8 mouse cellular contexts compared by ENCODE assay signal in the genomic region with DNA sequence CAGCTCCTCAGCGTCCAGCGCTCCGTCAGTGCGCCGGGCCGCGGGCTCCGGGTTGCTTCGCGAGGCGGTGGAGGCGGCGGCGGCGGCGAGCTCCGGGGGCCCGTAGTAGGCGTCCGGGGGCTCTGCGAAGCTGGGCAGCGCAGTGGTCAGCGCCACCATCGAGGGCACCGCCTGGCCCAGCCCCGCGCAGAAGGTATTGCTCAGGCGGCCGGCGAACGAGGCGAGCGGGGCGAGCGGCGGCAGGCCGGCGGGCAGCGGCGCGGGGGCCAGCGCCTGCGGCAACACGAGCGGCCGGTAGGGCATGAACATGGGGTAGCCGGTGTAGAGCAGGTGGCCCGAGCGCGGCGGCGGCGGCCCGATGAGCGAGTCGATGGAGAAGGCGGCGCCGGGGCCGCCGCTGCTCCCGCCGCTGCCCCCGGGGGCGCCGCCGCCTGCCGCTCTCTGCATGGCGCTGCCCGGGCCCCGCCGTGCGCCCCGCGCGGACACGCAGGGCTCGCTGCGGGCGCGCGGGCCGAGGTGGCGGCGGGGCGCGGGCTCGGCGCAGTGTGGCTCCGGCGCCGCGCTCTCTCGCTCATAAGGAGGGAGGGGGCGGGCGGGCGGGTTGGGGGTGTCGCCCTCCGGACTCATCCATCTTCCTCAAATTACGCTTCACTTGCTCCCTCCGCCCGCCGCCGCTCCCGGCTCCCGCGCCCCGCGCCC. TPM values are rescaled to one million over a fixed set of nuclear protein-coding genes. Genes with fewer than 3 reads are reported as not detected.
A peak's percentile ranks its signal among the peaks of the same experiment; 100 is the strongest.
DNase-seq lines count a peak whose midpoint lies in the region; ATAC-seq and TF ChIP-seq lines count a peak whose summit lies in the region.

No protein-coding gene starts in this region.

- ATAC-seq in forebrain, embryonic 12.5 days (ENCODE audit: low FRiP score) = peak; percentile 36; the same call in 1 of the 2 replicates
- ATAC-seq in limb, embryonic 12.5 days (ENCODE audit: insufficient number of reproducible peaks, insufficient read depth, low FRiP score, low TSS enrichment, low read depth) = no peak
- peak; percentile 48 for ATAC-seq in neural tube, embryonic 15.5 days (ENCODE audit: low FRiP score)
- no peak for ATAC-seq in megakaryocyte-erythroid progenitor cell, adult 5-6 weeks (replicated peaks; ENCODE audit: low FRiP score, low TSS enrichment, poor library complexity, severe bottlenecking)

- H3K27ac ChIP-seq in layer of hippocampus, adult 2 months = no peak overlapping the region
- no peak overlapping the region for H3K27ac ChIP-seq in forebrain, embryonic 12.5 days
- H3K27ac ChIP-seq in limb, embryonic 12.5 days = no peak overlapping the region
- peak overlapping the region; percentile 51 for H3K27ac ChIP-seq in neural tube, embryonic 15.5 days (replicated peaks)

- no peak for DNase-seq in layer of hippocampus, adult 2 months (ENCODE audit: low spot score in 2 of 2)
- DNase-seq in layer of hippocampus, adult 18-20 months (ENCODE audit: low spot score in 2 of 2) = no peak
- DNase-seq in ovary, postnatal 14 days (ENCODE audit: low spot score) = no peak
- DNase-seq in spleen, postnatal 4 days (ENCODE audit: low spot score in 2 of 2) = no peak

- H3K9me3 ChIP-seq in forebrain, embryonic 12.5 days = no peaks in the 10 kb centered on the region
- no peaks in the 10 kb centered on the region for H3K9me3 ChIP-seq in limb, embryonic 12.5 days
- H3K9me3 ChIP-seq in neural tube, embryonic 15.5 days (replicated peaks) = no peaks in the 10 kb centered on the region

- no peak for TF ChIP-seq CTCF in layer of hippocampus, adult 2 months (conservative IDR thresholded peaks at IDR 0.05)

- under 1% methylated on average over 62 of the region's 109 CpGs for WGBS in forebrain, embryonic 12.5 days
- WGBS in limb, embryonic 12.5 days = under 1% methylated on average over 83 of the region's 109 CpGs
- WGBS in neural tube, embryonic 15.5 days = 0% methylated on average over 73 of the region's 109 CpGs

- H3K36me3 ChIP-seq in forebrain, embryonic 12.5 days (replicated peaks) = no peaks in the 10 kb centered on the region
- no peaks in the 10 kb centered on the region for H3K36me3 ChIP-seq in limb, embryonic 12.5 days
- no peaks in the 10 kb centered on the region for H3K36me3 ChIP-seq in neural tube, embryonic 15.5 days

- H3K4me3 ChIP-seq in layer of hippocampus, adult 2 months = peak overlapping the region; percentile 37
- H3K4me3 ChIP-seq in forebrain, embryonic 12.5 days (replicated peaks) = peak overlapping the region; percentile 50
- peak overlapping the region; percentile 43 for H3K4me3 ChIP-seq in limb, embryonic 12.5 days (replicated peaks)
- peak overlapping the region; percentile 53 for H3K4me3 ChIP-seq in neural tube, embryonic 15.5 days (replicated peaks)

- peak overlapping the region; percentile 56 for H3K9ac ChIP-seq in forebrain, embryonic 12.5 days
- H3K9ac ChIP-seq in limb, embryonic 12.5 days (replicated peaks) = no peak overlapping the region; the same call in 1 of the 2 replicates
- H3K9ac ChIP-seq in neural tube, embryonic 15.5 days (replicated peaks) = peak overlapping the region; percentile 64

- H3K4me1 ChIP-seq in forebrain, embryonic 12.5 days = peaks cover 19% of the 10 kb centered on the region
- H3K4me1 ChIP-seq in limb, embryonic 12.5 days (replicated peaks) = peaks cover 19% of the 10 kb centered on the region
- peaks cover 40% of the 10 kb centered on the region for H3K4me1 ChIP-seq in neural tube, embryonic 15.5 days

- H3K27me3 ChIP-seq in forebrain, embryonic 12.5 days = peaks cover 98% of the 10 kb centered on the region
- peaks cover 98% of the 10 kb centered on the region for H3K27me3 ChIP-seq in limb, embryonic 12.5 days
- peaks cover 68% of the 10 kb centered on the region for H3K27me3 ChIP-seq in neural tube, embryonic 15.5 days (replicated peaks)

- peak overlapping the region; percentile 66 for H3K4me2 ChIP-seq in forebrain, embryonic 12.5 days
- peak overlapping the region; percentile 69 for H3K4me2 ChIP-seq in limb, embryonic 12.5 days
- peak overlapping the region; percentile 96 for H3K4me2 ChIP-seq in neural tube, embryonic 15.5 days

RNA-seq across cellular contexts. Expression of gene Gbx1, which starts 0.7 kb away (rescaled TPM):
- under 1 TPM in 1 of 2 experiments, not detected in 1; 0.10 TPM for total RNA-seq in layer of hippocampus, adult 2 months (2021)
- not detected for total RNA-seq in layer of hippocampus, adult 18-20 months (2021)
- polyA plus RNA-seq in forebrain, embryonic 12.5 days (2016; fragmentation: Nextera tagmentation; extraction: Ambion mirVana) = 1.1 and 1.2 TPM in 2 replicates
- 0.05 TPM in 1 of 2 replicates, not detected in the other for polyA plus RNA-seq in limb, embryonic 12.5 days (2016; fragmentation: Nextera tagmentation; extraction: Ambion mirVana)
- 5.9 and 13.7 TPM in 2 replicates for polyA plus RNA-seq in neural tube, embryonic 15.5 days (2015; fragmentation: Nextera tagmentation; extraction: Ambion mirVana)
- not detected in 2 replicates for total RNA-seq in megakaryocyte-erythroid progenitor cell, adult 5-6 weeks (2014; fragmentation: Nextera tagmentation)
- not detected in 2 replicates for total RNA-seq in megakaryocyte-erythroid progenitor cell, adult 5-6 weeks (2017)

RNA-seq across cellular contexts. Expression of gene Asb10, which starts 14.4 kb away (rescaled TPM):
- under 1 TPM in 1 of 2 experiments, not detected in 1; 0.31 TPM for total RNA-seq in layer of hippocampus, adult 2 months (2021)
- under 1 TPM in 1 of 2 experiments, not detected in 1; 0.23 TPM for total RNA-seq in layer of hippocampus, adult 18-20 months (2021)
- 0.10 TPM in 1 of 2 replicates, not detected in the other for polyA plus RNA-seq in forebrain, embryonic 12.5 days (2016; fragmentation: Nextera tagmentation; extraction: Ambion mirVana)
- polyA plus RNA-seq in limb, embryonic 12.5 days (2016; fragmentation: Nextera tagmentation; extraction: Ambion mirVana) = 0.72 and 1.1 TPM in 2 replicates
- polyA plus RNA-seq in neural tube, embryonic 15.5 days (2015; fragmentation: Nextera tagmentation; extraction: Ambion mirVana) = 0.40 and 0.87 TPM in 2 replicates
- total RNA-seq in megakaryocyte-erythroid progenitor cell, adult 5-6 weeks (2014; fragmentation: Nextera tagmentation) = not detected in 2 replicates
- not detected in 2 replicates for total RNA-seq in megakaryocyte-erythroid progenitor cell, adult 5-6 weeks (2017)

RNA-seq across cellular contexts. Expression of gene 4931409K22Rik, which starts 30.3 kb away (rescaled TPM):
- not detected for total RNA-seq in layer of hippocampus, adult 2 months (2021)
- total RNA-seq in layer of hippocampus, adult 18-20 months (2021) = not detected
- 0.24 and 0.37 TPM in 2 replicates for polyA plus RNA-seq in forebrain, embryonic 12.5 days (2016; fragmentation: Nextera tagmentation; extraction: Ambion mirVana)
- polyA plus RNA-seq in limb, embryonic 12.5 days (2016; fragmentation: Nextera tagmentation; extraction: Ambion mirVana) = 0.06 and 0.19 TPM in 2 replicates
- 0.24 and 0.26 TPM in 2 replicates for polyA plus RNA-seq in neural tube, embryonic 15.5 days (2015; fragmentation: Nextera tagmentation; extraction: Ambion mirVana)
- total RNA-seq in megakaryocyte-erythroid progenitor cell, adult 5-6 weeks (2014; fragmentation: Nextera tagmentation) = not detected in 2 replicates
- total RNA-seq in megakaryocyte-erythroid progenitor cell, adult 5-6 weeks (2017) = not detected in 2 replicates

RNA-seq across cellular contexts. Expression of gene Abcf2, which starts 50.9 kb away (rescaled TPM):
- total RNA-seq in layer of hippocampus, adult 2 months (2021) = 10 to 100 TPM; 75.9 to 81.4 TPM
- 10 to 100 TPM; 82.5 to 83.6 TPM for total RNA-seq in layer of hippocampus, adult 18-20 months (2021)
- polyA plus RNA-seq in forebrain, embryonic 12.5 days (2016; fragmentation: Nextera tagmentation; extraction: Ambion mirVana) = 141 and 142 TPM in 2 replicates
- 131 and 134 TPM in 2 replicates for polyA plus RNA-seq in limb, embryonic 12.5 days (2016; fragmentation: Nextera tagmentation; extraction: Ambion mirVana)
- polyA plus RNA-seq in neural tube, embryonic 15.5 days (2015; fragmentation: Nextera tagmentation; extraction: Ambion mirVana) = 82.8 and 93.1 TPM in 2 replicates
- 70.2 and 80.7 TPM in 2 replicates for total RNA-seq in megakaryocyte-erythroid progenitor cell, adult 5-6 weeks (2014; fragmentation: Nextera tagmentation)
- 122 and 164 TPM in 2 replicates for total RNA-seq in megakaryocyte-erythroid progenitor cell, adult 5-6 weeks (2017)

Comparison
In these comparisons a context has a peak if more than half of its experiments do, and no peak if none do; other contexts are left out.
1. ATAC-seq: peak in forebrain, embryonic 12.5 days (single experiment) and neural tube, embryonic 15.5 days (single experiment); none in limb, embryonic 12.5 days (single experiment) and megakaryocyte-erythroid progenitor cell, adult 5-6 weeks (single experiment).
2. Peak in every context shown above with its lines, with median percentiles within 50 percentile points of each other: H3K4me3 ChIP-seq and H3K4me2 ChIP-seq.